Mouse (Mus musculus) mesoderm, embryonic 11.5 days (tissue): Measurements from ENCODE around the gene Gm45716.

ENCODE experiments used
- DNase-seq: peaks from one replicate; pipeline ENCODE4 v3.0.0-alpha.2; 2012; ENCODE audit warnings: low read depth, low spot score

Gene Gm45716

GRCm38 (mm10) chr11:90284079-90284478, 96.6 kb downstream of the Gm45716 start:
- no peak for DNase-seq

- DNase-seq, result no peak
These were observed 97.1 kb downstream of the Gm45716 start for GRCm38 (mm10) chr11:90284623-90285022.

- DNase-seq, result no peak
These were observed 99.2 kb downstream of the Gm45716 start for GRCm38 (mm10) chr11:90286550-90287154.

- DNase-seq, result no peak
These were observed 103.7 kb downstream of the Gm45716 start for GRCm38 (mm10) chr11:90291156-90291555.

GRCm38 (mm10) chr11:90292766-90293165, 105.3 kb downstream of the Gm45716 start:
- DNase-seq, result no peak

GRCm38 (mm10) chr11:90294622-90295021, 107.1 kb downstream of the Gm45716 start:
- DNase-seq, result no peak
